Mouse (Mus musculus) cerebellum, adult 2 months (tissue): ENCODE data around the gene Tiam1.

Experiments used
- CTCF ChIP-seq: fragments of 200-500 bp; IDR thresholded peaks from 2 replicates; pipeline ENCODE4 v1.5.1; 2011; ENCODE audit warnings: low read depth, mild to moderate bottlenecking, control low read depth, low read length, moderate library complexity, borderline replicate concordance; ENCODE audit not compliant: insufficient read depth
- POLR2A ChIP-seq: fragments of 200-500 bp; IDR thresholded peaks from 2 replicates; pipeline ENCODE4 v1.6.1; 2011; ENCODE audit warnings: low read length, control low read depth, borderline replicate concordance; ENCODE audit not compliant: insufficient read depth

- TF ChIP-seq CTCF = no peak
- TF ChIP-seq POLR2A = no peak
Measured at GRCm38 (mm10) chr16:89777450-89777849, 366.1 kb downstream of the Tiam1 start.
